Mouse (Mus musculus) small intestine, adult 10 weeks (tissue): Measurements from ENCODE around the gene Rdh16f1. TPM values are rescaled to one million over a fixed set of nuclear protein-coding genes. Genes with fewer than 3 reads are reported as not detected.

Experiments used
- polyA plus RNA-seq: library from polyadenylated mRNA; stranded (reverse); fragments of 350-450 nt; fragmentation: Illumina TruSeq; extraction: RNeasy Lipid Tissue Mini Kit (QIAGEN cat#74804); gene quantifications from one replicate; pipeline ENCODE4 v1.2.3, GENCODE M21; 2014; ENCODE audit warnings: low replicate concordance

Gene Rdh16f1
- not detected for polyA plus RNA-seq

GRCm38 (mm10) chr10:127759181-127760110 lies at the start of gene Rdh16f1, which contains the start of gene Rdh1:
Rdh16f1 (plus strand) TSS chr10:127759787.
Rdh1 (plus strand) TSS chr10:127759721.

DNA sequence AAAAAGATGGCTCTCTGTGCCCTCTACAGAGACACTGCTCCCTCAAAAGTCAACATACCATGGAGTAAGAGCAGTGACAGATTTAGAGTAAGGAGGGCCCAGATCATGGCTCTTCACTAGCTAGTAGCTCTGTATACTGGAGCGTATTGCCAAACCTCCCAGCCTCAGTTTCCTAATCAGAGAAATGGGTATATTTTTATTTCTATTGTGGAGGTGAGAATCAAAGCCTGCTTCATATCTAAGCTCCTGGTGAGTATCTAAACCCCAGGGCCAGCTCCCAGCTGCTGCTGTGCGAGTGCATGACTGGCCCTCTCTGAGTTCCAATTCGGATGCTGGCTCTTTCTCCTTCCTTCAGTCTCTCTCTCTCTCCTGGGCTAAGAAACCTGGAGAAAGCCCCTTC lies 35.4 kb upstream of the Rdh16f1 start, which contains the start of gene Tac2:
Gene Tac2, plus strand, starts transcription at position 301 of the 400 bp plus-strand sequence.

GRCm38 (mm10) chr10:127739083-127739660 lies 20.4 kb upstream of the Rdh16f1 start, which contains the start of gene Zbtb39:
Zbtb39 (plus strand) TSS chr10:127739538.

GRCm38 (mm10) chr10:127751548-127751947 lies 8.0 kb upstream of the Rdh16f1 start, which contains the start of gene Gpr182:
Gpr182 (minus strand) TSS chr10:127751732.

GRCm38 (mm10) chr10:127776011-127776410 lies 16.4 kb downstream of the Rdh16f1 start, which contains the start of gene Rdh9:
Rdh9 (plus strand) TSS chr10:127776386.

DNA sequence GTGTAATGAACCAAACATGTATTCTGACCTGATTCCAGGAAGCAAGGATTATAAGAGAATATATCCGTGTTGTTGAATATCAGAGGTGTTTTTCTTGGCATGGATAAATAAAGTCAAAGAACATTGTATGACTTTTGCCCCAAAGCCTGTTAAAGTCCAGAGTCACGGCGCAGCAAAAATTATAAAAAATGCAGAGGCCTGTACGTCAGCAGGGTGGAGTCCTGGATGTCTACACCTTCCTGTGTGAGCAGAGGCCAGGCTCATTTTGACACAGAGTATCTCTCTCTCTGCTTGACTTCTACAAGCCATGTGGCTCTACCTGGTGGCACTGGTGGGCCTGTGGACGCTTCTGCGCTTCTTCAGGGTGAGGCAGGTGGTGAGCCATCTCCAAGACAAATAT lies 41.3 kb downstream of the Rdh16f1 start, which contains the start of gene Rdh16:
Gene Rdh16, plus strand, starts transcription at position 262 of the 400 bp plus-strand sequence.

Other genes with a start within 250 kb of the Rdh16f1 start
- not detected for gene Ndufa4l2, start 244.8 kb upstream of the Rdh16f1 start, polyA plus RNA-seq
- 0.78 TPM for gene Shmt2, start 237.3 kb upstream of the Rdh16f1 start, polyA plus RNA-seq
- not detected for gene Nxph4, start 225.2 kb upstream of the Rdh16f1 start, polyA plus RNA-seq
- gene Lrp1, start 138.6 kb upstream of the Rdh16f1 start, polyA plus RNA-seq, result 3.2 TPM
- 46.4 TPM for gene Stat6, start 116.8 kb upstream of the Rdh16f1 start, polyA plus RNA-seq
- 9.6 TPM for gene Nemp1, start 92.9 kb upstream of the Rdh16f1 start, polyA plus RNA-seq
- 0.48 TPM for gene Nab2, start 91.2 kb upstream of the Rdh16f1 start, polyA plus RNA-seq
- 124 TPM for gene Myo1a, start 54.6 kb upstream of the Rdh16f1 start, polyA plus RNA-seq
- gene Tac2, start 35.3 kb upstream of the Rdh16f1 start, polyA plus RNA-seq, result not detected
- gene Zbtb39, start 20.2 kb upstream of the Rdh16f1 start, polyA plus RNA-seq, result 3.1 TPM
- gene Gpr182, start 8.1 kb upstream of the Rdh16f1 start, polyA plus RNA-seq, result 0.19 TPM
- gene Rdh1, start 66 bp upstream of the Rdh16f1 start, polyA plus RNA-seq, result 0.19 TPM
- gene Rdh9, start 16.6 kb downstream of the Rdh16f1 start, polyA plus RNA-seq, result 67.6 TPM
- 7.8 TPM for gene Rdh16, start 41.4 kb downstream of the Rdh16f1 start, polyA plus RNA-seq
- not detected for gene Rdh19, start 90.1 kb downstream of the Rdh16f1 start, polyA plus RNA-seq
- gene Rdh16f2, start 106.7 kb downstream of the Rdh16f1 start, polyA plus RNA-seq, result 5.0 TPM
- gene Rdh7, start 129.0 kb downstream of the Rdh16f1 start, polyA plus RNA-seq, result 55.8 TPM
- 0.93 TPM for gene Sdr9c7, start 138.7 kb downstream of the Rdh16f1 start, polyA plus RNA-seq
- gene Hsd17b6, start 247.8 kb downstream of the Rdh16f1 start, polyA plus RNA-seq, result 123 TPM